Mouse (Mus musculus) ovary, postnatal 36 days (tissue): ENCODE measurements at regions not wholly inside any gene's neighbourhood (a gene's known extent, or its start where the extent isn't known, plus 50 kb on each side); places are given as distances from the start of the nearest gene placed in this dataset.

Source experiments
- DNase-seq: peaks from one replicate; pipeline ENCODE4 v3.0.0; 2022; ENCODE audit warnings: low spot score, mixed read lengths

- no peak for DNase-seq
Observed at GRCm38 (mm10) chr9:84408260-84409203, 483.6 kb downstream of the Bckdhb start.
